Mouse (Mus musculus) small intestine, adult 2 months (tissue): ENCODE data around the gene Nfia.

Experiments
- CTCF ChIP-seq: fragments of 200-500 bp; IDR thresholded peaks from 2 replicates; pipeline ENCODE4 v1.5.1; 2012; ENCODE audit warnings: low read depth, mild to moderate bottlenecking, control low read depth, inconsistent platforms, low read length, moderate library complexity, mixed read lengths; ENCODE audit not compliant: insufficient replicate concordance, insufficient read length; ENCODE audit errors: extremely low read depth
- POLR2A ChIP-seq: fragments of 200-500 bp; IDR thresholded peaks from 2 replicates; pipeline ENCODE4 v1.6.1; 2012; ENCODE audit warnings: low read depth, mild to moderate bottlenecking, control low read depth, inconsistent platforms, low read length, moderate library complexity

- no peak for TF ChIP-seq CTCF
- TF ChIP-seq POLR2A = no peak
These were observed 334.5 kb downstream of the Nfia start for GRCm38 (mm10) chr4:98107093-98107453.
